Mouse (Mus musculus) stomach, embryonic 16.5 days (tissue): ENCODE results near the gene Strn. TPM values are rescaled to one million over a fixed set of nuclear protein-coding genes. Genes with fewer than 3 reads are reported as not detected.
A peak's percentile ranks its signal among the peaks of the same experiment; 100 is the strongest.

ENCODE experiments used
- ATAC-seq: fragments of 200-750 bp; cut with Nextera tagmentation; 2 replicates; pipeline ENCODE4 v1.8.0; 2017; ENCODE audit warnings: moderate number of reproducible peaks, moderate TSS enrichment; ENCODE audit not compliant: insufficient read depth, low FRiP score
- H3K27ac ChIP-seq: fragments of 300-500 bp; sonication (generic); 2 replicates; pipeline ENCODE4 v1.5.1; 2014; ENCODE audit warnings: low read length
- H3K27me3 ChIP-seq: fragments of 300-500 bp; sonication (generic); 2 replicates; pipeline ENCODE4 v1.6.1; 2014; ENCODE audit warnings: low read length, control low read depth, mixed read lengths; ENCODE audit not compliant: control insufficient read depth, insufficient read depth
- H3K36me3 ChIP-seq: fragments of 300-500 bp; sonication (generic); 2 replicates; pipeline ENCODE4 v1.6.1; 2014; ENCODE audit warnings: low read length; ENCODE audit not compliant: control insufficient read depth, insufficient read depth
- H3K4me1 ChIP-seq: fragments of 300-500 bp; sonication (generic); 2 replicates; pipeline ENCODE4 v1.6.1; 2014; ENCODE audit warnings: low read length, control low read depth, mixed read lengths; ENCODE audit not compliant: control insufficient read depth, insufficient read depth
- H3K4me2 ChIP-seq: fragments of 300-500 bp; sonication (generic); 2 replicates; pipeline ENCODE4 v1.6.1; 2014; ENCODE audit warnings: low read depth, low read length, mixed read lengths
- H3K4me3 ChIP-seq: fragments of 300-500 bp; sonication (generic); replicated peaks from 2 replicates; pipeline ENCODE4 v1.5.1; 2014; ENCODE audit warnings: mild to moderate bottlenecking, low read length
- H3K9ac ChIP-seq: fragments of 300-500 bp; sonication (generic); 2 replicates; pipeline ENCODE4 v1.6.1; 2014; ENCODE audit warnings: low read length
- H3K9me3 ChIP-seq: fragments of 300-500 bp; sonication (generic); replicated peaks from 2 replicates; pipeline ENCODE4 v1.6.1; 2016; ENCODE audit warnings: low read length, control low read depth; ENCODE audit not compliant: control insufficient read depth
- WGBS: fragments of 180-500 bp; shearing (Covaris S2); extraction: QIAGEN DNeasy Blood & Tissue Kit; methylation state at CpG from one replicate; pipeline ENCODE4 v1.1.7; 2014; 5-methylcytosine and 5-hydroxymethylcytosine counted together
- polyA plus RNA-seq: library from polyadenylated mRNA; unstranded; fragments of >200 nt; fragmentation: Nextera tagmentation; extraction: Ambion mirVana; gene quantifications from 2 replicates; pipeline ENCODE4 v1.2.1, GENCODE M21; 2015

Strn gene
- polyA plus RNA-seq, 1 experiment from 2014 or later: 6.6 TPM

DNA sequence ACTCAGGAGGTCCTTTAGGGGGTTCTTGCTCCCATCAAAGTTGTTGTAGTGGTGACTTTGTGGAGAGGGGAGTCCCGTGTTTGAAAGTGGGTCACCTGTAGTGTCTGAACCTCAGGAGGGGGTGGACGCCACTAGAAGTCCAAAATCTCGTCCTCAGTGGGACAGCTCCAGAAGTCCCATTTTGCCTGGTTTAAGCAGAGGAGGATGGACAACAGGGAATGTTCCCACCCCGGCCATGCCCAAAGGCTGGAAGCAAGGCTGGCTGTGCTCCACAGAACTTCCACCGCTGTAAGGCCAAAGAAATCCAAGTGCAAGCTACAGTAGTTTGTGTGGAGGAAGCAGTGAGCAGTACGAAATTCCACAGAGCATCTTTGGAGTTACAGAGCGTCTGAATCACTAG lies 117.0 kb downstream of the Strn start:
- H3K4me3 ChIP-seq: no peak overlapping the region
- H3K4me1 ChIP-seq: no peaks in the 10 kb centered on the region
- WGBS: 91% methylated on average over 7 of the region's 7 CpGs
- H3K9ac ChIP-seq: no peak overlapping the region
- H3K4me2 ChIP-seq: no peak overlapping the region
- ATAC-seq: no peak
- no peaks in the 10 kb centered on the region for H3K27me3 ChIP-seq
- no peaks in the 10 kb centered on the region for H3K9me3 ChIP-seq
- H3K36me3 ChIP-seq: no peaks in the 10 kb centered on the region
- no peak overlapping the region for H3K27ac ChIP-seq

DNA sequence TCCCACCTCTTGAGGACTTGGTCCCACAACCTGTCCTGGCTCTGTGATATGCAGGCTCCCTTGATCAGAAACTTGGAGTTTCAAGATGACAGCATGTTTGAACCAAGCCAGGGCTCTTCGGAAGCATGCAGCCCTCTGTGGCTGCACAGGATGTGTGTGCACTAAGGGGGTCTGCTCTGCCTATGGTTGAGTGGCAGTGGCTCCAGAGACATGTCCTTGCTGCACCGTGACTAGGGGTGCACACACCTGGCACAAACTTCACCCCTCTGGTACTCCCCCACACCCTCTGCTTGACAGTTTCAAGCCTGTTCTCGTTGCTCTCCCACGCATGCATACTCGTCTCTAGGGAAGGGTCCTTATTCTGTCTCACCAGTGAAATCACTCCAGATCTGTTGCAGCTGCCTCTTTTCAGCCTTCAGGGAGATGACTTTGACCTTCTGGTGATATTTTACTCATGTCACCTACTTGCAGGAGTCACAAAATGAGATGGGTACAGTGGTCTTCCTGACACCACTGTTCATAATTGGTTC lies 118.8 kb downstream of the Strn start:
- ATAC-seq: no peak
- no peaks in the 10 kb centered on the region for H3K4me1 ChIP-seq
- no peaks in the 10 kb centered on the region for H3K9me3 ChIP-seq
- no peak overlapping the region for H3K4me3 ChIP-seq
- H3K27me3 ChIP-seq: no peaks in the 10 kb centered on the region
- H3K4me2 ChIP-seq: no peak overlapping the region
- H3K9ac ChIP-seq: no peak overlapping the region
- H3K36me3 ChIP-seq: no peaks in the 10 kb centered on the region
- H3K27ac ChIP-seq: no peak overlapping the region
- 68% methylated on average over 5 of the region's 5 CpGs for WGBS

DNA sequence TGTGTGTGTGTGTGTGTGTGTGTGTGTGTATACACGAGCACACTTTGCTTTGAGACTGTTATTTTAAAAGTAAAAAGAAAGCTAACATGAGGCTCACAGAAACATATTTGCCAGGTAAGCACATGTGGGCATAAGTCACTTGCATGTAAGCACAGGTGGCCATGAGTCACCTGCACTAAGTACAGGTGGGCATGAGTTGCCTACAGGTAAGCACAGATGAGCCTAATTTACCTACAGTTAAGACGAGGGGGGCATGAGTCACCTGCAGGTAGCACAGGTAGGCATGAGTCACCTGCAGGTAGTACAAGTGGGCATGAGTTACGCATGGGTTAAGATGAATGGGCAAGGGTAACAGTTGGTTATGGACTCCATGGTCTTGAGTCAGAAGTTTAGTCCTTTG lies 121.9 kb downstream of the Strn start:
- WGBS: 78% methylated on average over 3 of the region's 3 CpGs
- Histone ChIP-seq H3K27ac (no peak overlapping the region), H3K36me3 (no peaks in the 10 kb centered on the region), H3K4me2 (no peak overlapping the region), H3K9ac (no peak overlapping the region), H3K4me1 (no peaks in the 10 kb centered on the region), H3K4me3 (no peak overlapping the region), H3K27me3 (no peaks in the 10 kb centered on the region), H3K9me3 (no peaks in the 10 kb centered on the region)
- ATAC-seq: no peak; the same call in 1 of the 2 replicates

DNA sequence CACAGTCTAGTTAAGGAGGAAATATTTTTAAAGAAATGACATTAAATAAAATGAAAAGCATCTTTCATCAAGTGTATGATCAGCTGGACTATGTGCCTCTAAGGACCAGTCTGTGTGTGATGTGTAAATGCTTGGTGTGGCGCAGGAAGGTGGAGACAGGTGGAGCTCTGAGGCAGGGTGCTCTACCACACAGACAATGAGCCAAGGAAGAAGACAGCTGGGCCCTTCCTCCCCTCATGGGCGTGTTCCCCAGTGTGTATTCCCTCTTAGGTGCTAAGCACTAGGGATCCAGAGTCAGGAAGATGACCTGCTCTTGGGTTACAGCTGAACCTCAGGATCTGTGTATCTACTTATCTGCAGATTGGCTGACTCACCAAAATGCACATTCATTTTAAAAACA lies 122.5 kb downstream of the Strn start:
- H3K9me3 ChIP-seq: no peaks in the 10 kb centered on the region
- WGBS: 75% methylated on average over 2 of the region's 2 CpGs
- no peak overlapping the region for H3K4me3 ChIP-seq
- H3K36me3 ChIP-seq: no peaks in the 10 kb centered on the region
- H3K27ac ChIP-seq: no peak overlapping the region
- H3K27me3 ChIP-seq: no peaks in the 10 kb centered on the region
- ATAC-seq: no peak
- H3K9ac ChIP-seq: no peak overlapping the region
- no peaks in the 10 kb centered on the region for H3K4me1 ChIP-seq
- no peak overlapping the region for H3K4me2 ChIP-seq

DNA sequence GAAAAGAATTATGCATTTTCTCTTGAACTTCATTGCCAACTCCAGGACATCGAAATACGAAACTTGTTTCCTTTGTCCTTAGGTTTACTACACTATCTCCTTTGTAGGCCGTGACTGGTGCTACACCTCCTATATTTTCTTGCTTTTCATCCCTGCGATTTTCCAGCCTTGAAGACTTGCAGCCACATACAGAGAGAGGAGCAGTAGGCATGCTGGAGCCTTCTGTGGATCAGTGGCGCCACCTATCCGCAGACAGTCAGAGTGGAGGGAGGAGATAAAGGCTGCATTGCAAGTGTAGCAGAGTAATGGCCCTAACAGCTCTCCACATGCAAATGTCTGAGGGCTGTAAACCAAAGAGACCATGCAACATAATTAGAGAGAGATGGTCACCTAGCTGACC lies 125.9 kb downstream of the Strn start:
- H3K27me3 ChIP-seq: no peaks in the 10 kb centered on the region
- ATAC-seq: no peak
- H3K4me2 ChIP-seq: no peak overlapping the region
- no peak overlapping the region for H3K9ac ChIP-seq
- no peaks in the 10 kb centered on the region for H3K4me1 ChIP-seq
- no peak overlapping the region for H3K27ac ChIP-seq
- no peaks in the 10 kb centered on the region for H3K36me3 ChIP-seq
- H3K9me3 ChIP-seq: no peaks in the 10 kb centered on the region
- H3K4me3 ChIP-seq: no peak overlapping the region
- WGBS: 75% methylated on average over 6 of the region's 6 CpGs

DNA sequence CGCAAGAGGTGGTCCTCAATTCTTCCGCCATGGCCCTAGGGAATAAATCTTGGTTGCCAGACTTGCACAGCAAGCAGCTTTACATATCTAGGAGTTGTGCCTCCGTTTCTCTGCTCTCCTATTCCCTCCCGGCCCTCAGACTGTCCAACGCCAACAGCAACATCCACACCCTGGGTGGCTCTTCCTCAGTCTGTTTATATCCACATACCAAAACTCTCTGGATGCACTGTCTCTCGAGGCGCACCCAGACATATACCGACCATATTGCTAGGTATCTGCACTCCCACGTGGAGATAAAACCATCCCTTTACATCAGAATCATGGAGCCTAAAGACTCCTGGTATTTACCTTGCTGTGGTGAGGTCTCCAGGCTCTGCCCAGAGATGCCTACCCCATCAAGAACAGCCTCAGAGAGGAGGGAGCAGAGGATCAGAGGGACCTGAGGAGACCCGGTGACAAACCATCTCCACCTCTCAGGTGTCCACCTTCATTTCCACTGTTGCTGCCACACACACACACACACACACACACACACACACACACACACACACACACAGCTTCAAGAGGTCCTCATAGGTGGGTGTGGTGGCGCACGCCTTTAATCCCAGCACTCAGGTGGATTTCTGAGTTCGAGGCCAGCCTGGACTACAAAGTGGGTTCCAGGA lies 127.7 kb downstream of the Strn start:
- 81% methylated on average over 13 of the region's 13 CpGs for WGBS
- Histone ChIP-seq H3K9ac (no peak overlapping the region), H3K27me3 (no peaks in the 10 kb centered on the region), H3K4me3 (no peak overlapping the region), H3K4me1 (no peaks in the 10 kb centered on the region), H3K36me3 (no peaks in the 10 kb centered on the region), H3K4me2 (no peak overlapping the region), H3K9me3 (no peaks in the 10 kb centered on the region), H3K27ac (no peak overlapping the region)
- ATAC-seq: no peak

DNA sequence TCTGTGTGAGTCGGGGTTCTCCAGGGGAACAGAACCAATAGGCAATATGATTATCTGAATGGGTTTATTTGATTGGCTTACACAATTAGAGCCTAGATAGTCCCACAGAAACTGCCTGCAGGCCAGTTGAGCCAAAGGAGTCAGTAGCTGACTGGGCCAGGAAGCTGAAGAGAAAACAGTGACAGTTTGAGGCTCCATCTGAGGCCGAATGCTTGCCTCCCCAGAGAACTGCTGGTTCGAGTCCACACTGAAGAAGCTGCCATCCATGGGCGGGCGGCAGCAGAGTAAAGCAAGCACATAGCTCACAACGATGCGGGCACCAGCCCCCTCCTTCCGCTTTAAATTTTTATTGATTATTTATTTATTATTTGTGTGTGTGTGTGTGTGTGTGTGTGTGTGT lies 128.3 kb downstream of the Strn start:
- Histone ChIP-seq H3K4me1 (no peaks in the 10 kb centered on the region), H3K4me3 (no peak overlapping the region), H3K27me3 (no peaks in the 10 kb centered on the region), H3K36me3 (no peaks in the 10 kb centered on the region), H3K9ac (no peak overlapping the region), H3K27ac (no peak overlapping the region), H3K4me2 (no peak overlapping the region), H3K9me3 (no peaks in the 10 kb centered on the region)
- 0 out of 2 replicates have a peak, but pooled peaks have one; percentile 21 for ATAC-seq
- 81% methylated on average over 8 of the region's 8 CpGs for WGBS

DNA sequence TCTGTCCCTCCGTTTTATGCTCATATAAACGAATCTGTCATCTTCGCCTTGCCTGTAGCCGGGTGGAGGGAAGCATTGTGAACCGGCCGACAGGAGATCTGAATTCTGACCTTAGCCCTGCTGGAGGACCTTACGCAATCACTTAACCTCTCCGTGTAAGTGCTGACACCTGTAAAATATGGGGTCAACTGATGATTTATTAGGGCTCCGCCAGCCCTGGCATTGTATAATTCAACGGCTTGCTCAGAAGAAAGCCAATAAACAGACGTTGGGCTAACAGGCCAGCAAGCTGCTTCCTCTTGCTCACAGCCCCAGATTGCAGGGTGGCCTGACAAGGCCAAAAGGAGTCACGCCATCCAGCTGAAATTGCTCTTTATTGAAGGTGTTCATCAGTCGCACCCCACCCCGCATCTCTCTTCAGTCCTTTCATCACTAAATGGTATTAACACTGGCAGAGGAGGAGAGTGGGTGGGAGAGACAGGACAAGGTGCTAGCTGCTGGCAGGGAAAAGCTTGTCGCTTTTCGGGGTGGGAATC lies 128.8 kb downstream of the Strn start:
- no peak overlapping the region for H3K9ac ChIP-seq
- no peak overlapping the region for H3K4me2 ChIP-seq
- WGBS: 32% methylated on average over 16 of the region's 16 CpGs
- no peak; the same call in 1 of the 2 replicates for ATAC-seq
- no peaks in the 10 kb centered on the region for H3K9me3 ChIP-seq
- H3K27ac ChIP-seq: no peak overlapping the region
- H3K27me3 ChIP-seq: no peaks in the 10 kb centered on the region
- no peak overlapping the region for H3K4me3 ChIP-seq
- no peaks in the 10 kb centered on the region for H3K4me1 ChIP-seq
- H3K36me3 ChIP-seq: no peaks in the 10 kb centered on the region

DNA sequence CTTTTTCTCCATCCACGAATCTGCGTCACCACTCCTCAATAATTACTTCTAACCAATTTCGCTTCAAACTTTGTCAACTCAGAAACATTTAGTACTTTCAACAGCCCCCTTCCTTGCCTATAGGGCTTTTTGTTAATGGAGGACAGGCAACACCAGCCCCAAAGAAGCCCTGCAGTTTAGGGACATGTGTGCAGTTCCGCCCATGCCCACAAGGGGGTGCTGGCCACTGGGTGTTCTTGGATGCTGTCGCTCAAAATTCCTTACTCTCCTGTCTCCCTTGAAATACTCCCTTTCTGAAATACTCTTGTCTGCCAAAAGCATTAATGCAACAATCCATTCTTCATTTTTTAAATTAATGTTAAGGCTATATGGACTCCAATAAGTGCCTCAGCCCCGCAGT lies 132.6 kb downstream of the Strn start:
- 73% methylated on average over 6 of the region's 6 CpGs for WGBS
- no peaks in the 10 kb centered on the region for H3K27me3 ChIP-seq
- H3K4me3 ChIP-seq: no peak overlapping the region
- H3K4me2 ChIP-seq: no peak overlapping the region
- no peak for ATAC-seq
- no peak overlapping the region for H3K9ac ChIP-seq
- H3K36me3 ChIP-seq: no peaks in the 10 kb centered on the region
- H3K9me3 ChIP-seq: no peaks in the 10 kb centered on the region
- no peaks in the 10 kb centered on the region for H3K4me1 ChIP-seq
- no peak overlapping the region for H3K27ac ChIP-seq
